Mouse (Mus musculus) lung, adult 18-20 months (tissue): ENCODE results near the gene Srrm1.
A peak's percentile ranks its signal among the peaks of the same experiment; 100 is the strongest.

ENCODE experiments used
- DNase-seq, 2 experiments: peaks; one replicate each; pipeline ENCODE4 v3.0.0; 2022; ENCODE audit warnings: mixed read lengths in 2 of 2

The Srrm1 gene

GRCm38 (mm10) chr4:135271419-135271828, 81.7 kb downstream of the Srrm1 start:
- DNase-seq, result peak in 1 of 2 experiments; percentile 49
